Mouse (Mus musculus): ENCODE data around the gene Nek1. TPM values are rescaled to one million over a fixed set of nuclear protein-coding genes. Genes with fewer than 3 reads are reported as not detected.

Nek1 gene
- total and polyA plus RNA-seq, 3 experiments: 8.9 to 35.3 (median 15.6) TPM

GRCm38 (mm10) chr8:60954281-60955014 is 38.5 kb upstream of the Nek1 start (continued):
- TF ChIP-seq MEF2A (IDR thresholded peaks at IDR 0.05; ENCODE audit: extremely low read depth, insufficient replicate concordance, low read depth, low read length, poor library complexity, severe bottlenecking) (no peak), POLR2AphosphoS5 (IDR thresholded peaks at IDR 0.05; ENCODE audit: borderline replicate concordance, low read depth, low read length) (no peak; the same call in 1 of the 2 replicates), RCOR1 (IDR thresholded peaks at IDR 0.05; ENCODE audit: low read depth, low read length) (peak; percentile 44; the same call in 1 of the 2 replicates), NELFE (IDR thresholded peaks at IDR 0.05; ENCODE audit: low read depth, low read length) (peak; percentile 53; the same call in 1 of the 2 replicates)

DNA sequence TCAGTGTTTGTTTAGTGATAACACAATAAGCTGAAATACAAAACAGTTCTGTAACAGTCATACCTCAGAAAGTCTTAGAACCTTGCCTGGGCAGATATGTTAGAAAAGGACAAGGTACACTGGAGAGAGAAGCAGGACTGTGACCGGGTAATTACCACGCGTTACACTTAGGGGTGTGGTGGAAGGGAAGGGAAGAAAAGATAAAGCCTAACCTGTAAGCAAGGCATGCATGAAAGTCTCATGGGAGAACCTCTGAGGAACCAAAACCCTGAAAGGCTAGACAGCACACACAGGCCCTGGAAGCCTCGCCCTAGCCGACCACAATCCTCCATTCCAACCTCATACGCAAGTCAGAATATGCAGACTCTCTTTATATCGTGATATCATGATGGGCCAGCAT is 36.1 kb upstream of the Nek1 start:
- peak; percentile 73 for DNase-seq (ENCODE audit: low read depth, low spot score)
- Histone ChIP-seq H3K36me3 (ENCODE audit: control insufficient read depth in 1 of 2, insufficient read depth in 2 of 2, low read length in 2 of 2) (peaks cover 0 to 38% of the 10 kb centered on the region in 2 experiments; a peak in 3 of 4 replicates), H3K4me3 (ENCODE audit: control insufficient read depth in 1 of 2, insufficient read depth in 1 of 2, low read depth in 2 of 2, low read length in 2 of 2) (no peak overlapping the region), H3K27ac (ENCODE audit: control insufficient read depth, low read depth, low read length) (peak overlapping the region; percentile 80), H3K9ac (ENCODE audit: control insufficient read depth, low read depth, low read length, poor library complexity, severe bottlenecking) (peak overlapping the region; percentile 23), H3K9me3 (replicated peaks; ENCODE audit: insufficient read depth, low read length) (no peaks in the 10 kb centered on the region), H3K27me3 (ENCODE audit: control insufficient read depth in 1 of 2, insufficient read depth in 2 of 2, low read length in 2 of 2) (no peaks in the 10 kb centered on the region), H3K79me2 (ENCODE audit: control insufficient read depth, insufficient read depth, low read length, poor library complexity) (peaks cover 49% of the 10 kb centered on the region), H3K4me1 (ENCODE audit: control insufficient read depth in 1 of 2, insufficient read depth in 2 of 2, low read length in 2 of 2) (peaks cover 26 to 33% of the 10 kb centered on the region in 2 experiments)
- TF ChIP-seq HCFC1 (IDR thresholded peaks at IDR 0.05; ENCODE audit: low read depth, low read length) (0 out of 2 replicates have a peak, but pooled peaks have one; percentile 20), MAX (IDR thresholded peaks at IDR 0.05; ENCODE audit: low read length) (no peak), ETS1 (IDR thresholded peaks at IDR 0.05; ENCODE audit: low read depth, low read length) (peak; percentile 60; the same call in 1 of the 2 replicates), MYC (IDR thresholded peaks at IDR 0.05; ENCODE audit: low read depth, low read length) (peak; percentile 74; the same call in 1 of the 2 replicates), GATA1 (IDR thresholded peaks at IDR 0.05; ENCODE audit: low read depth, low read length) (peak; percentile 6; the same call in 1 of the 2 replicates), EP300 (IDR thresholded peaks at IDR 0.05; ENCODE audit: low read depth in 1 of 2, low read length in 2 of 2) (peak; percentile 50; a peak in 2 of 4 replicates), RAD21 (IDR thresholded peaks at IDR 0.05; ENCODE audit: low read depth, low read length) (no peak), SIN3A (IDR thresholded peaks at IDR 0.05; ENCODE audit: low read length) (peak; percentile 77), TAL1 (IDR thresholded peaks at IDR 0.05; ENCODE audit: low read length) (no peak; the same call in 1 of the 2 replicates), CHD1 (IDR thresholded peaks at IDR 0.05; ENCODE audit: low read depth, low read length) (0 out of 2 replicates have a peak, but pooled peaks have one; percentile 61), TCF12 (IDR thresholded peaks at IDR 0.05; ENCODE audit: low read depth, low read length) (0 out of 2 replicates have a peak, but pooled peaks have one; percentile 18), MXI1 (IDR thresholded peaks at IDR 0.05; ENCODE audit: low read depth, low read length) (peak; percentile 80)

DNA sequence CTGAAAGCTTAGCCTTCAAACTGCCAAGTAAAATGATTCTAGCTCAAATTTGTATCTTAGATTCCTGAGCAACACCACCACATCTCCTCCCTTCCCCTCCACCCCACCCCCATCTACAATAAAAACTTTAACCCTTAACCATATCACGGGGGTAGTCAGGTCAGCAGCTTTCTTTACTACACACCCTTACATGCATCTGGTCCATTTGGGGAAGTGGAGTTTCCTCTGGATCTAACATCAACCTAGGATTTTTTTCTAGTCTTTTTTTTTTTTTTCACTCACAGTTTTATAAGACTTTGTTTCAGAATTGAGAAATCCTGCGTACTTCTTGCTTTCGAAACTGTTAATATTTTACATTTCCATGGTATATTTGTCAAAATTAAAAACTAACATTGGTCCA is 30.2 kb upstream of the Nek1 start:
- no peak overlapping the region for H3K27ac ChIP-seq (ENCODE audit: control insufficient read depth, low read depth, low read length)
- no peak for DNase-seq (ENCODE audit: low read depth, low spot score)
- H3K9me3 ChIP-seq (replicated peaks; ENCODE audit: insufficient read depth, low read length): no peaks in the 10 kb centered on the region
- no peak overlapping the region for H3K9ac ChIP-seq (ENCODE audit: control insufficient read depth, low read depth, low read length, poor library complexity, severe bottlenecking)
- TF ChIP-seq MAFK (IDR thresholded peaks at IDR 0.05; ENCODE audit: borderline replicate concordance, low read depth, low read length) (no peak), MYC (IDR thresholded peaks at IDR 0.05; ENCODE audit: low read depth, low read length) (no peak), NRF1 (IDR thresholded peaks at IDR 0.05; ENCODE audit: insufficient read depth, low read depth, low read length, poor library complexity, severe bottlenecking) (no peak), TCF12 (IDR thresholded peaks at IDR 0.05; ENCODE audit: low read depth, low read length) (no peak), JUND (IDR thresholded peaks at IDR 0.05; ENCODE audit: low read depth, low read length) (no peak), CHD2 (IDR thresholded peaks at IDR 0.05; ENCODE audit: low read length) (no peak), RCOR1 (IDR thresholded peaks at IDR 0.05; ENCODE audit: low read depth, low read length) (no peak), ELF1 (IDR thresholded peaks at IDR 0.05; ENCODE audit: low read depth, low read length) (no peak), ZNF384 (IDR thresholded peaks at IDR 0.05; ENCODE audit: low read depth, low read length) (peak; percentile 77), ETS1 (IDR thresholded peaks at IDR 0.05; ENCODE audit: low read depth, low read length) (0 out of 2 replicates have a peak, but pooled peaks have one; percentile 12)
- H3K36me3 ChIP-seq (ENCODE audit: control insufficient read depth in 1 of 2, insufficient read depth in 2 of 2, low read length in 2 of 2): peaks cover 0 to 40% of the 10 kb centered on the region in 2 experiments; a peak in 2 of 4 replicates
- no peaks in the 10 kb centered on the region for H3K27me3 ChIP-seq (ENCODE audit: control insufficient read depth in 1 of 2, insufficient read depth in 2 of 2, low read length in 2 of 2)
- peaks cover 45% of the 10 kb centered on the region for H3K79me2 ChIP-seq (ENCODE audit: control insufficient read depth, insufficient read depth, low read length, poor library complexity)
- H3K4me1 ChIP-seq (ENCODE audit: control insufficient read depth in 1 of 2, insufficient read depth in 2 of 2, low read length in 2 of 2): peaks cover 26 to 33% of the 10 kb centered on the region in 2 experiments
- no peak overlapping the region for H3K4me3 ChIP-seq (ENCODE audit: control insufficient read depth in 1 of 2, insufficient read depth in 1 of 2, low read depth in 2 of 2, low read length in 2 of 2)

Measured in MEL (cell line).